Mouse (Mus musculus) right cerebral cortex, postnatal 14 days (tissue): ENCODE data around the gene Mup22.
"Not testable (repeated sequence)": the region's sequence is repeated elsewhere in the genome, so short reads cannot be mapped to it uniquely, and the experiment has no call there.

ENCODE experiments used
- DNase-seq: peaks from one replicate; pipeline ENCODE4 v3.0.0; 2022

The Mup22 gene

DNA sequence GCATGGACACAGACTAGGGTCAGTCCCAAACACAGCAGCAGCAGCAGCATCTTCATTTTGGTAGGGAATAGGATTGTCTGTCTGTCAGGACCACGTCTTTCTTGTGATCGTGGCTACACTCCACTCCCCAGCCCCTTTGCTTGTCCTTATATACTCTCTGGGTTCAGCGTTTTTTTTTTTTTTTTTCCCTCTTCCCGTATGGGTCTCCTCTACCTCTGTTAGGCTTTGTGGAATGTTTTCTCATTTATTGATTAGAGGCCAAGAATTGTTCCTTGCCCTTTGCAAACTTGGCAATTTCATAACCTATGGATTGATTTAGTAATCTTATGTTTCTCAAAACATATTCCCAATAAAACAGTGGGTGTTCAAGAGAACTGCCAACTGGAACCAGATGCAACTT lies at the start of gene Mup22:
Mup22 (minus strand) TSS at position 101 of the 400 bp plus-strand sequence.
- not testable (repeated sequence) for DNase-seq

GRCm38 (mm10) chr4:60840889-60841288 lies 19.6 kb upstream of the Mup22 start:
- not testable (repeated sequence) for DNase-seq
